Mouse (Mus musculus): ENCODE results near the gene Zfp810.
"Not testable (repeated sequence)": the region's sequence is repeated elsewhere in the genome, so short reads cannot be mapped to it uniquely, and the experiment has no call there.

Gene Zfp810

GRCm38 (mm10) chr9:22307156-22307919, at the start of gene Zfp810:
Gene Zfp810 (minus strand): TSS chr9:22307648.
- peak; percentile 93 for DNase-seq

DNA sequence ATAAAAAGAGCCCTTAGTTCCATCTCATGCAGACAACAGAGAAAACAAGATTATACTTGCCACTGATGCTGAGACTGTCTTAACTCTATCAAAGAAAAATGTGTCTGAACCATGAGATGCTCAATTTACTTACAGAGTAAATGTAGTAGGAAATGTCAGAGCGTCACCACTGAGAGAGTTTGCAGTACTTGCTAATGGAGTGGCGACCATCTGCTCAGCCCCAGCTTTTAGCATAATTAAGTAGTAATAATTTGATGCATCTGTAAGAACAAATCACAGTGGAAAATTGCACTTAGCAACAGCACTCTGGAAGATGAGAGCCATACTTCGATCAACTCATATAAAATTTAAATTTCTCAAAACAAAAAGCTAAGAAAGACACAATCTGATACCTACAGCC, 48.5 kb upstream of the Zfp810 start:
- DNase-seq, result no peak

DNA sequence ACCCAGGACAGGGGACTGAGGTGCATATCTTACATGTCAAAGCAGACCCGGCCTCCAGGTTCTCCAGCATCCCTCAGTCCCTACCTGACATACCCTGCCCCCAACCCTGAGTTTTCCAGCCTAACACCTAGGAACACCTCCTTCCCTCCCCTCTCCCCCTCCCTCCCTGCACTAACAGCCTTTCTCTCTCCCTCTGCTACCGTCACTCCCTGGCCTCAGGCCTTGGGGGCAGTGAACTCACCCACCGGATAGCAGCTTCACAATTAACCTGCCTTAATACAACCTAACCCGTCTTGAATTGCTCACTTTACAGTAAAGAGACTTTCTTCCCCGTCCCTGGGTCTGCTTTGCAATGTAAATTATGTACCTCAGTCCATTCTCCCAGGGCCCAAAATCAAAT, 46.5 kb upstream of the Zfp810 start:
- DNase-seq, result no peak

DNA sequence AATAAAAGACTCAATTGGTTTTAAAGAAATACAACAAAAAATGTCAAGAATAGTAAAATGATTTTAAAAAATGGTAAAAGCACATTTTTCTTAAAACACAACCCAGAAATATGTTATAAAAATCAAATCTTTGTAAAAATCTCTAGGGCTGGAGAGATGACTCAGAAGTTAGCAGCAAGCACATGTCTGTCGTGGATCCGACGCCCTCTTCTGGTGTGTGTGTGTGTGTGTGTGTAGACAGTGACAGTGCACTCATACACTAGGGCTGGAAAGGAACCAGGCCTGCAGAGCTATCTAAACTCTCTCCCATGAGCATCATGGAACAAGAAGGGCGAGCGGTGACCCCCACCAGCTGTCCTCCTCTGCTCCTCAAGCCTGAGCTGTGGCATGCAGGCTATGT, 46.0 kb upstream of the Zfp810 start:
- no peak for DNase-seq

DNA sequence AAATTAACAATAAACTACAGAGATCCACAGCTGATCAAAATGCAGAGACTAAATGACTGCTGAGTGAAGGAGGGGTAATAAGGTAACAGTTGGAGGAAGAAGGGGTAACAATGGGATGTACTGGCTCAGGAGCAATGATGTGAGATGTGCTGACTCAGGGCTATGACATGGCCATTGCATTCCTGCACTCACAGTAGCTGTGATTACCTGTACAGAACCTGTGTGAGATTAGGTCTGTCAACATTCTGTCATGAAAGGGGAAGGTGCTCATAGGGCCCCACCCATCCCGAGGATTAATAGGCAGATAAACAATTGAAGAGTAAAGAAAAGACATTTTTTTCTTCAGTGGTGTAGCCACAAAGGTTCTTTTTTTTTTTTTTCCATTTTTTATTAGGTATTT, 32.9 kb upstream of the Zfp810 start:
- DNase-seq, result no peak

DNA sequence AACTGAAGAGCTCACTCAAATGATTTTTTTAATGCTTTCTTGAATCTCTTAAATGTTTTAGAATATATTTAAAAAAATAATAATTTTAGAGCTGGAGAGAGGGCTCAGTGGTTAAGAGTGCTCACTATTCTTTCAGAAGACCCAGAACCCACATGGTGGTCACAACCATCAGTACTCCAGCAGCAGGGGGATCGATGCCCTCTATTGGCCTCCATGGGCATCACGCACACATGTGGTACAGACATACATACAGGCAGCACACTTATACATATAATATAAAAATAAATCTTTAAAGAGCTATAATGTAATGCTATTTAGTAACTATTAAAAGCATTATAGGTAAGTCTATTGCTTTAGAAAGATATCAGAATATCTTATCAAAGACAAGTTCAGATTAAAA, 29.8 kb upstream of the Zfp810 start:
- no peak for DNase-seq

- peak; percentile 82 for DNase-seq
Observed at GRCm38 (mm10) chr9:22327475-22328387, 20.3 kb upstream of the Zfp810 start.

DNA sequence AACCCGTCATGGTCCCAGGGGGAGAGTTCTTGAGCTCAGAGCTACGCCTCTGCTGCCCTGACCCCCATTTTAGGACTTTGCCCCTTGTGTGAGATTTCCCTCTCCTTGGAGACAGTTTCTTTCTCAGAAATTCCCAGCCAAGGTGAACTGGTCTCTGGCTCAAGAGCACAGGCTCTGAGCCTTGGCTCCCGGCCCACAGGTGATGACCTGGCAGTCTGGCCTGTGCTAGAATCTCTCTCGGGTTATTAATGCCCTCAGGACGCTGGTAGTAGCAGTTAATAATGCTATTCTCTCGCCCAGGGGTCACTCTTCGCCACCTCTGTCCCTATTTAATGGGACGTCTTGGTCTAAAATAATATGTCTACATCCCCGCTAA, 19.6 kb upstream of the Zfp810 start:
- peak; percentile 22 for DNase-seq

- DNase-seq, result no peak
Observed at GRCm38 (mm10) chr9:22324579-22324978, 17.1 kb upstream of the Zfp810 start.

DNA sequence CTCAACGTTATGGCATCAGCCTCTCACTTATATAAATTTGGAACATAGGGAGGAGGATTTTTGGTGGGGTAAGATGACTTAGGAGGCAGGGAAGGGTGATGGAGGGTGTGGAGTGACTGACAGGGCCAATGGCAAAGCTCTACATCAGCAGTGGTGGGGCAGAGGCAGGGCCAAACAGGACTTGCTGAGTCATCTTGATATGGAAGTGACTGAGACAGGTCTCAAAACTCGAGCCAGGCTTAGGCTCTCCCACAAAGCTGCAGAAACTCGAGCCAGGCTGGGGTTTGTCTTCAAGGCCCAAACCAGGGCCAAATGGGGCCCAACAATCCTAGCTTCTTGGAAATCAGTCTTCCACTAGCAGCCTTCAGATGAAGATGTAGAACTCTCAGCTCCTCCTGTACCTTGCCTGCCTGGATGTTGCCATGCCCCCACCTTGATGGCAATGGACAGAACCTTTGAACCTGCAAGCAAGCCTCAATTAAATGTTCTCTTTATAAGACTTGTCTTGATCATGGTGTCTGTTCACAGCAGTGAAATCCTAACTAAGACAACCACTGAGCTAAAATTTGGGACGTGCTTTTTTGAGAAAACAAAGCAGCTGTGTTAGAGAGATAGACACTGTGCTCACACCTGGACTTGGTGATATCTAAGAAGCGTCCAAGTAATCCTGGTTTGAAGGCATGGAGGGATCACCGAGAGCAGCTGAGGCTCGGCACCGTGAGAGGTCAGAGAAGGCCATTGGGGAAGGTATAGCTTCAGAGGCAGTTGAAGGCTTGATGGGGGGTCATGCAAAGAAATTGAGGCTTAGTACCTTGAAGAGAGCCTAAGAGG, 15.1 kb upstream of the Zfp810 start:
- no peak for DNase-seq

DNA sequence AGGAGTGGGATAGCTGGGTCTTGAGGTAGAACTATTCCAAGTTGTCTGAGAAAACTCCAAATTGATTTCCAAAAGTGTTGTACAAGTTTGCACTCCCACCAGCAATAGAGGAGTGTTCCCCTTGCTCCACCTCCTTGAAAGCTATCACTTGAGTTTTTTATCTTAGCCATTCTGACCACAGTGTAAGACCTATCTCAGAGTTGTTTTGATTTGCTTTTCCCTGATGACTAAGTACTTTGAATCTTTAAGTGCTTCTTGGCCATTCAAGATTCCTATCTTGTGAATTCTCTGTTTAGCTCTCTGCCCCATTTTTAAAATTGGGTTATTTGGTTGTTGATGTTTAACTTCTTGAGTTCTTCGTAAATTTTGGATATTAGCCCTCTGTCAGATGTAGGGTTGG, 11.7 kb upstream of the Zfp810 start:
- no peak for DNase-seq

DNA sequence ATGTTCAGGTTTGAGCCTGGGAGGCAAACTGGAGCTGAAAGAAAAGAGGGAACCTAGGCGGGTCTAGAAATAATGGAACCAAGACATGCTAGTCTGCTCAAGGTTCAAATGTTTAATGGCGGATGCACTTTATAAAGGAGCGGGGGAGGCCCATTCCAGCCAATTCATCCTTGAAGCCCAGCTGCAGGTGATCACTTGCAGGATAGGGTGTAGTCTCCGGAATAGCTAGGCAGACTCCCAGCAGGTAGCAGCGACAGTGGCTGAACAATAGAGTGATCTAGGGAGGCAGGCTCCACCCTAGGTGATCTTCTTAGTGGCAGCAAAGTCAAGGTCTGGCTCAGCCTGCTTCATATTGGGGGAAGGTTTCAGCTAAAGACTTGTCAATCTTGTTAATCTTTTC, 8.6 kb upstream of the Zfp810 start:
- not testable (repeated sequence) for DNase-seq

DNA sequence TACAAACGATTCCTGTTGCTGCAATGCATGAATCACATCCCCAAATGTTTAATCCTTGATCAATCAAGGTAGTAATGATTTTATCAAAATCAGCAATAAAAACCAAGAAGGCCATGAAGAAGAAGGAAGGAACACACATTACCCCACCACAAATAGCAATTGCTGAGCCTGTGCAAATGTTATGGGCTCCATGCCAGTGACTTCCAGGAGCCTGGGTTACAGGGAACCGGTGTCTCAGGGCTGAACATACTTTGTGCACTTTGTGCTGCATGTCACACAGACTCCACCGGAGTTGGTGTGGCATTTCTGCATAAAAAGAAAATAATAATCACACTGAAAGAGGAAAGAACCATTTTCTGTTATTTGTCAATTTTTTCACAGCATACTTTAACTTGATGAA, 6.6 kb upstream of the Zfp810 start:
- no peak for DNase-seq

DNA sequence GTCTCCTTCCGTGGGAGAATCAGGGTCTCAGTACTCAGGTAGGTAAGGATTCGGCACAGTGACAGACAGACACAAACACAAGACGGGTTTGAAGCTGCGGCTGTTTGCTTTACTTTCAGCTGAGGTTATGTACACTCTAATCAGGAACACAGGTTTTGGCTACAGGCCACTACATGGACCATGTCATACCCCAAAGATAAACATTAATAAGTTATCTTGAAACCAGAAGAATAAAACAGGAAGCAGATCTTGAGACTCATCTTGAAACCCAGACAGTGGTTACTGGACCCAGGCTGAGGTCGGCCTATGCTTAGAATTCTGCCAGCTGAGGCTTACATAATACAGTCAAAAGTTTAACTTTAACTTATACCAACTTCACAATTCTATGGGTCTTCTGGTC, 5.8 kb upstream of the Zfp810 start:
- DNase-seq, result no peak

GRCm38 (mm10) chr9:22309651-22310050, 2.2 kb upstream of the Zfp810 start:
- DNase-seq, result no peak

DNA sequence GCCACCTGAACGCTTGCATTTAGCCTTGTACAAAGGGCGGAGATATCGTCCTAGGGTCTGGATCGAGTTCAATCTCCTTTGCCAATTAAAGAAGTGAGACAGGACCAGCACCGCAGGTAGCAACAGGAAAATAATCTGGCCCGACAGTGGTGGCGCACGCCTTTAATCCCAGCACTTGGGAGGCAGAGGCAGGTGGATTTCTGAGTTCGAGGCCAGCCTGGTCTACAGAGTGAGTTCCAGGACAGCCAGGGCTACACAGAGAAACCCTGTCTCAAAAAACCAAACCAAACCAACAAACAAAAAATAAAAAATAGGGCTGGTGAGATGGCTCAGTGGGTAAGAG, 443 bp upstream of the Zfp810 start:
- not testable (repeated sequence) for DNase-seq

- DNase-seq, result no peak
Observed at GRCm38 (mm10) chr9:22306726-22307125, 722 bp downstream of the Zfp810 start.

DNA sequence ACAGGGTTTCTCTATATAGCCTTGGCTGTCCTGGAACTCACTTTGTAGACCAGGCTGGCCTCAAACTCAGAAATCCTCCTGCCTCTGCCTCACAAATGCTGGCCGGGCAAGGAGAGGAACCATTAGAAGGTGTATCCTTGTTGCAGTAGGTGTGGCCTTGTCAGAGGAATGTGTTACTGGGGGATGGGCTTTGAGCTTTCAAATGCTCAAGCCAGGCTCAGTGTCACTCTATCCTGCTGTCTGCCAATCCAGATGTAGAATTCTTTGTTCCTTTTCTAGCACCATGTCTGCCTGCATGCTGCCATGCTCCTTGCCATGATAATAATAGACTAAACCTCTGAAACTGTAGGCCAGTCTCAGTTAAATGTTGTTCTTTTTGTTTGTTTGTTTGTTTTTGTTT, 5.2 kb downstream of the Zfp810 start:
- no peak for DNase-seq

GRCm38 (mm10) chr9:22278733-22279132, 28.7 kb downstream of the Zfp810 start:
- DNase-seq, result no peak

DNA sequence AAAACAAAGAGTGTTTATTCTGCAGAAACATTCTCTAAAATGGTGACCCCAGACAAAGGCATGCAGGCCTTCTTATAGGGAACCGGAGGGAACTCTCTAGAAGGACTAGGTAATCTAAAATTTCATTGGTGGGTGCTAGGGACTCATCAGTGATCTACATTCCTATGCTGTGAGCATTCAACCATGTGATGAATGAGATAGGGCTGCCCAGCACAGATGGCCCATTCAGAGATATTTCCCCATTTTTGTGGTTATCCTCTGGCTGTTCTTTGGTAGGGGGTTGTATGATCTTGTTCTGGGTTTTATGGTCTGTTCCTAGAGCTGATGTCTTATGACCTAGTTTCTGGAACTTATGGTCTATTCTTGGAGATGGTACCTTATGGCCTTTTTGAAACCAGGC, 38.6 kb downstream of the Zfp810 start:
- DNase-seq, result no peak

DNA sequence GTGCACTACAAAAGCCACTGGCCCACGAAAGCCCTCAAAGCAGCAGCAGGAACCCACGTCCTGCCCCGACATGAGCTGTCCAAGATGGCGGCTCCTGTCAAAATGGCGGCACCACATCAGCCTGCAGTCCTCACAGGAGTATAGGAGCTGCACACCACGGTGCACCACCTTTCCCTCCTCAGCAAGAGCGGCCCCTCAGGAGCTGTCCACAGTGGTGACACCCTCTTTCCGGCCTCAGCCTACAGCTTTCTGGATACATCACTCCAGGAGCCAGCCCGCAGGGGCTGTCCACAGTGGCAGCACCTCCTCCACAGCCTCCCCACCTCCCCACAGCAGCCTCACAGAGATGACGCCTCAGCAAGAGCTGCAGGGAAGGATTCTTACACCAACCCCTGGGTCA, 44.8 kb downstream of the Zfp810 start:
- no peak for DNase-seq

DNA sequence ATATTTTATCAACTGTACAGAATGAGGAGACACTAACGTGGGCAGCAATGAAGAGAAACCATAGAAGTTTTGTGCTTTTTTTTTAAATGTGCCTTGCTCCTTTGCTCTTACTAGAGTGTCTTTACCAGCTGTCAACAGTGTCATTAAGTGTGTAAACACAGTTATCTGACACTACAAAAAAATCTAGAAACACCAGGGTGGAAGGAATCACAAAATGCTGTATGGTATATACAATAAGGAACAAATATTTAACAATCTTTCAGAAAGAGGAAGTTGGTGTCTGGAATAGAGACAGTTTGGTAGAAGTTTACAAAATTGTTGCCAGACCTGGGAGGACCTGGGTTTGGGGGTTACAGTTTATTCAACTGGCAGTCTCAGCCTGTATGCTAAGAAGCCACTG, 45.9 kb downstream of the Zfp810 start:
- DNase-seq, result no peak

DNA sequence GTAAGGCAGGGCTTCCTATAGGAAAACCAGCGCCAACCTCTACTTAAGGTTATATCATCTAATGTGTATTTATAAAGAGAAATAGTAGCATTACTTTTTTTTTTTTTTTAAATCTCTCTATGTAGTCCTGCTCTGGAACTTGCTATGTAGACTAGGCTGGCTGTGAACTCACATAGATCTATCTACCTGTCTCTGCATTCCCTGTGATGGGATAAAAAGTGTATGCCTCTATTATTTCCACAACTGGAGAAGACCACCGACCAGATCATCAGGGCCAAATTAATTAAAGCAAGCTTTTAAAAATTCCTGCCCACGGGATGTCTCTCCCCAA, 47.4 kb downstream of the Zfp810 start:
- no peak for DNase-seq
